Mouse (Mus musculus) lung, embryonic 14.5 days (tissue): ENCODE data around the gene Slc26a9. TPM values are rescaled to one million over a fixed set of nuclear protein-coding genes. Genes with fewer than 3 reads are reported as not detected.
A peak's percentile ranks its signal among the peaks of the same experiment; 100 is the strongest.

Experiments used
- ATAC-seq: fragments of 200-750 bp; cut with Nextera tagmentation; 2 replicates; pipeline ENCODE4 v1.8.0; 2017; ENCODE audit warnings: mild to moderate bottlenecking, moderate TSS enrichment, moderate library complexity; ENCODE audit not compliant: insufficient read depth
- DNase-seq: peaks from one replicate; pipeline ENCODE4 v3.0.0-alpha.2; 2015
- H3K27ac ChIP-seq: fragments of 300-500 bp; sonication (generic); 2 replicates; pipeline ENCODE4 v1.5.1; 2014; ENCODE audit warnings: low read depth, mild to moderate bottlenecking, moderate library complexity
- H3K27me3 ChIP-seq: fragments of 300-500 bp; sonication (generic); 2 replicates; pipeline ENCODE4 v1.6.1; 2014; ENCODE audit warnings: low read length, control low read depth; ENCODE audit not compliant: insufficient read depth
- H3K36me3 ChIP-seq: fragments of 300-500 bp; sonication (generic); 2 replicates; pipeline ENCODE4 v1.6.1; 2014; ENCODE audit warnings: control low read depth; ENCODE audit not compliant: insufficient read depth
- H3K4me1 ChIP-seq: fragments of 300-500 bp; sonication (generic); 2 replicates; pipeline ENCODE4 v1.6.1; 2014; ENCODE audit warnings: antibody characterized with exemption, control low read depth; ENCODE audit not compliant: insufficient read depth
- H3K4me2 ChIP-seq: fragments of 300-500 bp; sonication (generic); 2 replicates; pipeline ENCODE4 v1.6.1; 2014; ENCODE audit warnings: mild to moderate bottlenecking
- H3K4me3 ChIP-seq: fragments of 300-500 bp; sonication (generic); 2 replicates; pipeline ENCODE4 v1.5.1; 2014; ENCODE audit warnings: low read depth, low read length
- H3K9ac ChIP-seq: fragments of 300-500 bp; sonication (generic); 2 replicates; pipeline ENCODE4 v1.6.1; 2014
- H3K9me3 ChIP-seq: fragments of 300-500 bp; sonication (generic); 2 replicates; pipeline ENCODE4 v1.6.1; 2016; ENCODE audit warnings: low read depth, low read length, control low read depth
- CTCF ChIP-seq: IDR thresholded peaks from 2 replicates; pipeline ENCODE4 v1.5.1; 2016; ENCODE audit warnings: antibody characterized with exemption, low read depth
- WGBS: fragments of 180-500 bp; shearing (Covaris S2); extraction: QIAGEN DNeasy Blood & Tissue Kit; methylation state at CpG from one replicate; pipeline ENCODE4 v1.1.7; 2014; 5-methylcytosine and 5-hydroxymethylcytosine counted together
- polyA plus RNA-seq: library from polyadenylated mRNA; unstranded; fragments of >200 nt; fragmentation: Nextera tagmentation; extraction: Ambion mirVana; gene quantifications from 2 replicates; pipeline ENCODE4 v1.2.1, GENCODE M21; 2014

The Slc26a9 gene
- polyA plus RNA-seq, 1 experiment from 2014 or later, result 4.7 TPM

GRCm38 (mm10) chr1:131800001-131800400, 56.2 kb downstream of the Slc26a9 start:
- TF ChIP-seq CTCF, result no peak
- H3K9me3 ChIP-seq, result no peaks in the 10 kb centered on the region
- H3K4me2 ChIP-seq, result no peak overlapping the region
- H3K4me1 ChIP-seq, result no peaks in the 10 kb centered on the region
- no peak overlapping the region for H3K9ac ChIP-seq
- 35% methylated on average over 1 of the region's 1 CpGs for WGBS
- no peak overlapping the region for H3K4me3 ChIP-seq
- no peak overlapping the region for H3K27ac ChIP-seq
- DNase-seq (no peak), ATAC-seq (no peak)
- no peaks in the 10 kb centered on the region for H3K36me3 ChIP-seq
- no peaks in the 10 kb centered on the region for H3K27me3 ChIP-seq

DNA sequence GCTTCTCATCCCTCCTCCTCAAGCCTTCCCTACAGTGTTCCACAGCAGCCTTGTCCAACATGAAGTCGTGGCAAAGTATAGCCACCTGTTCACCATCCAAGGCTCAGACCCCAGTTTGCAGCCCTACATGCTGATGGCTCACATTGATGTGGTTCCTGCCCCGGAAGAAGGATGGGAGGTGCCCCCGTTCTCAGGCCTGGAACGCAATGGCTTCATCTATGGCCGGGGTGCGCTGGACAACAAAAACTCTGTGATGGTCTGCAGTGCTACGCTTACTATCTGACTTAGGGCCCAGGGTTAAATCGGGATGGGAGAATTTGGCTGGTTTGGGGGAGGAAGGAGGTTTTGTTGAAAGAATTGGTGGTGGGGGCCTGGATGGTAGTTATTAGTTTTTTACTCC, 57.2 kb downstream of the Slc26a9 start:
- no peak for TF ChIP-seq CTCF
- 87% methylated on average over 8 of the region's 8 CpGs for WGBS
- ATAC-seq, result no peak
- H3K4me2 ChIP-seq, result no peak overlapping the region
- no peak overlapping the region for H3K4me3 ChIP-seq
- no peaks in the 10 kb centered on the region for H3K36me3 ChIP-seq
- H3K27ac ChIP-seq, result no peak overlapping the region
- H3K4me1 ChIP-seq, result no peaks in the 10 kb centered on the region
- no peak for DNase-seq
- no peaks in the 10 kb centered on the region for H3K27me3 ChIP-seq
- no peaks in the 10 kb centered on the region for H3K9me3 ChIP-seq
- H3K9ac ChIP-seq, result no peak overlapping the region

GRCm38 (mm10) chr1:131802652-131803051, 58.8 kb downstream of the Slc26a9 start:
- DNase-seq (no peak), ATAC-seq (no peak)
- no peak overlapping the region for H3K4me2 ChIP-seq
- no peak for TF ChIP-seq CTCF
- WGBS, result 65% methylated on average over 5 of the region's 5 CpGs
- H3K27ac ChIP-seq, result no peak overlapping the region
- no peaks in the 10 kb centered on the region for H3K9me3 ChIP-seq
- H3K36me3 ChIP-seq, result no peaks in the 10 kb centered on the region
- H3K4me3 ChIP-seq, result no peak overlapping the region
- H3K4me1 ChIP-seq, result no peaks in the 10 kb centered on the region
- H3K27me3 ChIP-seq, result no peaks in the 10 kb centered on the region
- no peak overlapping the region for H3K9ac ChIP-seq

GRCm38 (mm10) chr1:131804166-131804565, 60.3 kb downstream of the Slc26a9 start:
- ATAC-seq (no peak), DNase-seq (no peak)
- Histone ChIP-seq H3K9ac (no peak overlapping the region), H3K27ac (no peak overlapping the region), H3K36me3 (no peaks in the 10 kb centered on the region), H3K4me1 (no peaks in the 10 kb centered on the region), H3K4me2 (no peak overlapping the region), H3K27me3 (no peaks in the 10 kb centered on the region), H3K4me3 (no peak overlapping the region), H3K9me3 (no peaks in the 10 kb centered on the region)
- WGBS, result 79% methylated on average over 3 of the region's 3 CpGs
- no peak for TF ChIP-seq CTCF

- Histone ChIP-seq H3K4me1 (no peaks in the 10 kb centered on the region), H3K27me3 (no peaks in the 10 kb centered on the region), H3K36me3 (no peaks in the 10 kb centered on the region), H3K4me3 (no peak overlapping the region), H3K9me3 (no peaks in the 10 kb centered on the region), H3K4me2 (no peak overlapping the region), H3K27ac (no peak overlapping the region), H3K9ac (no peak overlapping the region)
- ATAC-seq (no peak), DNase-seq (no peak)
- 73% methylated on average over 1 of the region's 1 CpGs for WGBS
- TF ChIP-seq CTCF, result no peak
Observed at GRCm38 (mm10) chr1:131808986-131809385, 65.2 kb downstream of the Slc26a9 start.

DNA sequence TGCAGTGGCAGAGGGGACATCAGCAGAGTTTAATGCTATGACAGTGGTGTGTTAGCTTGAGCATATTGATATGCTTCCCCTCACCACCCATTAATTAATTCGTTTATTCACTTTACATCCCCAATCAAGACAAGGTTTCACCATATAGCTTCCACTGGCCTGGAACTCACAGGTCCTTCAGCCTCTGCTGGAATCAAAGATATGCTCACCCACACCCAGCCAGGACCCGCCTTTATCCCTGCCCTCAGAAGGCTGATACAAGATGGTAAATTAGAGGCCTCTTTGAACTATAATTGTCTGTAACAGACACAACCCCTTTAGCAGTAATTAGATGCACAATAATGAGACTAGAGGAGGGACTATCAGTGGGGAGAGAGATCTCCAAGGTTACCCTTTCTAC, 65.8 kb downstream of the Slc26a9 start:
- H3K4me3 ChIP-seq, result no peak overlapping the region
- no peak overlapping the region for H3K9ac ChIP-seq
- DNase-seq, result no peak
- no peaks in the 10 kb centered on the region for H3K36me3 ChIP-seq
- no peaks in the 10 kb centered on the region for H3K27me3 ChIP-seq
- no peak for ATAC-seq
- H3K4me1 ChIP-seq, result no peaks in the 10 kb centered on the region
- TF ChIP-seq CTCF, result no peak
- H3K4me2 ChIP-seq, result no peak overlapping the region
- H3K9me3 ChIP-seq, result no peaks in the 10 kb centered on the region
- H3K27ac ChIP-seq, result no peak overlapping the region
- WGBS, result 72% methylated on average over 2 of the region's 2 CpGs

DNA sequence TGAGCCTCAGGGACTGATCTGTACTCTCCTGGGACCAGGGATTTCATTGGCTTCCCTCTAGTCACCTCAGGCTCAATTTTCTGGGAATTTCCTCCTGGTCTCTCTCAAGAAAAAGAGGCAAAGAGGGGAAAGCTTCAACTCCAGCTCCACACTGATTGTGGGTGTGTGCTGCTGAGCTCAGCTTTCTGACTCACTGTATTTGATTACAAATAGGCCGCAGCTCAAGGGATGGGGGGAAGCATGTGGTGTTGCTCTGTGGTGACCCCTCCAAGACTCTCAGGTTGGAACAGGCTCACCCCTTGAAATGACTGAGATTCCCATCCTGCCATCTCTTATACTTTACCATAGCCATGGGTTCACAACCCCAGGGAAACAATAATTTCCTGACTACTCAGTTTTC, 67.6 kb downstream of the Slc26a9 start:
- Histone ChIP-seq H3K36me3 (no peaks in the 10 kb centered on the region), H3K4me2 (no peak overlapping the region), H3K9ac (no peak overlapping the region), H3K27me3 (no peaks in the 10 kb centered on the region), H3K9me3 (no peaks in the 10 kb centered on the region), H3K27ac (no peak overlapping the region), H3K4me1 (no peaks in the 10 kb centered on the region), H3K4me3 (no peak overlapping the region)
- 73% methylated on average over 1 of the region's 1 CpGs for WGBS
- ATAC-seq, result no peak
- no peak for DNase-seq
- TF ChIP-seq CTCF, result no peak

- ATAC-seq, result no peak
- no peak overlapping the region for H3K4me2 ChIP-seq
- H3K4me3 ChIP-seq, result no peak overlapping the region
- peak; percentile 14 for DNase-seq
- no peaks in the 10 kb centered on the region for H3K36me3 ChIP-seq
- H3K9ac ChIP-seq, result no peak overlapping the region
- H3K9me3 ChIP-seq, result no peaks in the 10 kb centered on the region
- no peaks in the 10 kb centered on the region for H3K4me1 ChIP-seq
- 39% methylated on average over 9 of the region's 9 CpGs for WGBS
- H3K27me3 ChIP-seq, result no peaks in the 10 kb centered on the region
- H3K27ac ChIP-seq, result no peak overlapping the region
- TF ChIP-seq CTCF, result no peak
Observed at GRCm38 (mm10) chr1:131812006-131812405, 68.2 kb downstream of the Slc26a9 start.
